Mouse (Mus musculus) small intestine, adult 2 months (tissue): Measurements from ENCODE around the gene Gm7694.

Source experiments
- CTCF ChIP-seq: fragments of 200-500 bp; IDR thresholded peaks from 2 replicates; pipeline ENCODE4 v1.5.1; 2012; ENCODE audit warnings: low read depth, mild to moderate bottlenecking, control low read depth, inconsistent platforms, low read length, moderate library complexity, mixed read lengths; ENCODE audit not compliant: insufficient replicate concordance, insufficient read length; ENCODE audit errors: extremely low read depth
- POLR2A ChIP-seq: fragments of 200-500 bp; IDR thresholded peaks from 2 replicates; pipeline ENCODE4 v1.6.1; 2012; ENCODE audit warnings: low read depth, mild to moderate bottlenecking, control low read depth, inconsistent platforms, low read length, moderate library complexity

- TF ChIP-seq POLR2A (no peak), CTCF (no peak)
Measured at GRCm38 (mm10) chr1:170332775-170333174, 26.6 kb upstream of the Gm7694 start.
